Mouse (Mus musculus) neural tube, embryonic 10.5 days (tissue): ENCODE measurements around the gene Nckap5l.
A peak's percentile ranks its signal among the peaks of the same experiment; 100 is the strongest.

Experiments used
- DNase-seq: peaks from one replicate; pipeline ENCODE4 v3.0.0-alpha.2; 2017; ENCODE audit warnings: low spot score; ENCODE audit errors: extremely low spot score

Gene Nckap5l

GRCm38 (mm10) chr15:99457606-99458401 is at the start of gene Nckap5l:
Nckap5l (minus strand) TSS chr15:99457748.
- peak; percentile 97 for DNase-seq

- DNase-seq = no peak
These were observed 48.0 kb upstream of the Nckap5l start for GRCm38 (mm10) chr15:99505324-99506095.

- DNase-seq = no peak
These were observed 45.7 kb upstream of the Nckap5l start for GRCm38 (mm10) chr15:99503256-99503655.

- no peak for DNase-seq
These were observed 44.8 kb upstream of the Nckap5l start for GRCm38 (mm10) chr15:99502311-99502831.

- DNase-seq = no peak
These were observed 44.0 kb upstream of the Nckap5l start for GRCm38 (mm10) chr15:99501292-99502260.

- DNase-seq = no peak
These were observed 42.8 kb upstream of the Nckap5l start for GRCm38 (mm10) chr15:99500320-99500719.

GRCm38 (mm10) chr15:99499726-99500125 is 42.2 kb upstream of the Nckap5l start:
- no peak for DNase-seq

- DNase-seq = no peak
These were observed 41.2 kb upstream of the Nckap5l start for GRCm38 (mm10) chr15:99498781-99499180.

- DNase-seq = no peak
These were observed 40.8 kb upstream of the Nckap5l start for GRCm38 (mm10) chr15:99498356-99498755.

GRCm38 (mm10) chr15:99497527-99498242 is 40.1 kb upstream of the Nckap5l start:
- no peak for DNase-seq

GRCm38 (mm10) chr15:99497061-99497460 is 39.5 kb upstream of the Nckap5l start:
- DNase-seq = peak; percentile 61

GRCm38 (mm10) chr15:99484745-99485144 is 27.2 kb upstream of the Nckap5l start:
- no peak for DNase-seq

- DNase-seq = no peak
These were observed 18.3 kb upstream of the Nckap5l start for GRCm38 (mm10) chr15:99475814-99476213.

- DNase-seq = peak; percentile 94
These were observed 17.0 kb upstream of the Nckap5l start, which contains the start of gene Bcdin3d for GRCm38 (mm10) chr15:99474576-99474926. Bcdin3d (minus strand) TSS chr15:99474730.

- peak; percentile 81 for DNase-seq
These were observed 16.4 kb upstream of the Nckap5l start for GRCm38 (mm10) chr15:99473801-99474575.

- DNase-seq = no peak
These were observed 15.4 kb upstream of the Nckap5l start for GRCm38 (mm10) chr15:99472972-99473371.

GRCm38 (mm10) chr15:99471677-99472063 is 14.1 kb upstream of the Nckap5l start:
- DNase-seq = no peak

GRCm38 (mm10) chr15:99470971-99471676 is 13.6 kb upstream of the Nckap5l start:
- peak; percentile 46 for DNase-seq

- no peak for DNase-seq
These were observed 12.7 kb upstream of the Nckap5l start for GRCm38 (mm10) chr15:99470224-99470761.
